Mouse (Mus musculus) liver, embryonic 12.5 days (tissue): ENCODE measurements around the gene Ppp3ca. TPM values are rescaled to one million over a fixed set of nuclear protein-coding genes. Genes with fewer than 3 reads are reported as not detected.
"Not testable (repeated sequence)": the region's sequence is repeated elsewhere in the genome, so short reads cannot be mapped to it uniquely, and the experiment has no call there.

Experiments used
- ATAC-seq: fragments of 200-750 bp; cut with Nextera tagmentation; 2 replicates; pipeline ENCODE4 v1.8.0; 2017; ENCODE audit warnings: moderate number of reproducible peaks, mild to moderate bottlenecking, moderate library complexity
- H3K27ac ChIP-seq: fragments of 300-500 bp; sonication (generic); 2 replicates; pipeline ENCODE4 v1.5.1; 2016; ENCODE audit warnings: mild to moderate bottlenecking
- H3K27me3 ChIP-seq: fragments of 300-500 bp; sonication (generic); replicated peaks from 2 replicates; pipeline ENCODE4 v1.6.1; 2016; ENCODE audit warnings: mild to moderate bottlenecking, moderate library complexity
- H3K36me3 ChIP-seq: fragments of 300-500 bp; sonication (generic); 2 replicates; pipeline ENCODE4 v1.6.1; 2016; ENCODE audit warnings: mild to moderate bottlenecking, moderate library complexity
- H3K4me1 ChIP-seq: fragments of 300-500 bp; sonication (generic); 2 replicates; pipeline ENCODE4 v1.6.1; 2016
- H3K4me2 ChIP-seq: fragments of 300-500 bp; sonication (generic); 2 replicates; pipeline ENCODE4 v1.6.1; 2016; ENCODE audit warnings: mild to moderate bottlenecking, moderate library complexity
- H3K4me3 ChIP-seq: fragments of 300-500 bp; sonication (generic); 2 replicates; pipeline ENCODE4 v1.5.1; 2016; ENCODE audit warnings: mild to moderate bottlenecking, moderate library complexity
- H3K9ac ChIP-seq: fragments of 300-500 bp; sonication (generic); 2 replicates; pipeline ENCODE4 v1.6.1; 2016; ENCODE audit warnings: mild to moderate bottlenecking, moderate library complexity
- H3K9me3 ChIP-seq: fragments of 300-500 bp; sonication (generic); replicated peaks from 2 replicates; pipeline ENCODE4 v1.6.1; 2016; ENCODE audit warnings: mild to moderate bottlenecking, moderate library complexity
- WGBS: fragments of 180-500 bp; shearing (Covaris S2); methylation state at CpG from one replicate; pipeline ENCODE4 v1.1.7; 2016; ENCODE audit not compliant: insufficient replicate concordance; 5-methylcytosine and 5-hydroxymethylcytosine counted together
- polyA plus RNA-seq: library from polyadenylated mRNA; unstranded; fragments of >200 nt; fragmentation: Nextera tagmentation; extraction: Ambion mirVana; gene quantifications from 2 replicates; pipeline ENCODE4 v1.2.1, GENCODE M21; 2016

Ppp3ca gene
- polyA plus RNA-seq, 1 experiment from 2014 or later: 25.3 TPM

DNA sequence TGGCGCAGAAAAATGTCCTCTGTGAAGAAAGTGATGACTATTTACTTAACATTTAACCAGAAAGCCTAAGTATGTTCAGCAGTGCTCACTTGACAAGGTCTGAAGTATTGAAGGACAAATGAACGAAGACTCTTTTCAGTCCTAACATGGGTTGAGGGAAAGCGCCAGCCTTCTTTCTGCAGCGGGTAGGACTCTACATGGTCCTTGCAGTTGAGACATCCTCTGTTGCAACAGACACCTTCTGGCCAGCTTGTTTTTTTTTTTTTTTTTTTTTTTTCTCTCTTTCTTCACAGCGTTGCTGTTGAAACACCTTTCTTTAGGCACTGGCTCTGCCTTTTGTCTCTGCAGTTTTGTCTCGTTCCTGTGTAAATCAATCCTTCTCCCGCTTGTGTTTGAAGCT lies 22.1 kb downstream of the Ppp3ca start:
- H3K4me3 ChIP-seq: no peak overlapping the region
- no peaks in the 10 kb centered on the region for H3K27me3 ChIP-seq
- H3K27ac ChIP-seq: no peak overlapping the region
- no peak for ATAC-seq
- no peaks in the 10 kb centered on the region for H3K9me3 ChIP-seq
- H3K4me1 ChIP-seq: peaks cover 4% of the 10 kb centered on the region; the same call in 1 of the 2 replicates
- H3K9ac ChIP-seq: no peak overlapping the region
- H3K36me3 ChIP-seq: no peaks in the 10 kb centered on the region
- 76% methylated on average over 7 of the region's 7 CpGs for WGBS
- no peak overlapping the region for H3K4me2 ChIP-seq

GRCm38 (mm10) chr3:136693547-136693946 lies 23.6 kb downstream of the Ppp3ca start:
- H3K9me3 ChIP-seq: no peaks in the 10 kb centered on the region
- H3K4me2 ChIP-seq: no peak overlapping the region
- H3K9ac ChIP-seq: no peak overlapping the region
- H3K36me3 ChIP-seq: no peaks in the 10 kb centered on the region
- peaks cover 11% of the 10 kb centered on the region for H3K4me1 ChIP-seq
- H3K4me3 ChIP-seq: no peak overlapping the region
- ATAC-seq: no peak
- no peaks in the 10 kb centered on the region for H3K27me3 ChIP-seq
- H3K27ac ChIP-seq: no peak overlapping the region
- 81% methylated on average over 1 of the region's 1 CpGs for WGBS

DNA sequence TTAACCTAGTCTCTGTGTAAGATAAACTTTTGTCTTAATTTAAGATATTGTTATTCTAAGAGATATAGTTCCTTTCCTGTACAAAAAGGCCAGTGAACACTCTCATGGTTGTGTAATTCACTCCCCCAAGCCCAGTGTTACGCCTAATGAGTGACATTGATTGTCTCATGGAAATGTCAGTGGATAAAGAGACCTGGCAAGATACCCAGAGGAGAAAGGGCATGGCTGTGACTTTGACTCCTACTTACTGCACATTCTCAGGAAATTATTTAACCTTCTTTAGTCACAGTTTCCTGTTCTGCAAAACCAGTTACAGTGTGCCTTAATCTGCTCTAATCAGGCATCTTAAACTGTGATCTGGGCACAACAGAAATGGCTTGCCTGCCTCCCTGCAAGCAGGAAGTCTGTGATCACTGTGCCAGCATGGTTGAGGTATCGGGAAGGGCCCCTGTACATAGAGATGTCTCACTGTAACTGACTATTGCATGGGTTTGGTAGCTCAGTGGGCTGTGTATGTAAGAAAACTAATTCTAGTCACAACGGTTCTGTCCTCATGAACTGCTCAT lies 27.8 kb downstream of the Ppp3ca start:
- Histone ChIP-seq H3K4me1 (peaks cover 21% of the 10 kb centered on the region), H3K4me3 (no peak overlapping the region), H3K4me2 (no peak overlapping the region), H3K27me3 (no peaks in the 10 kb centered on the region), H3K9ac (no peak overlapping the region), H3K27ac (no peak overlapping the region), H3K9me3 (no peaks in the 10 kb centered on the region), H3K36me3 (no peaks in the 10 kb centered on the region)
- WGBS: 39% methylated on average over 3 of the region's 3 CpGs
- peak; percentile 44; the same call in 1 of the 2 replicates for ATAC-seq

GRCm38 (mm10) chr3:136699711-136700110 lies 29.8 kb downstream of the Ppp3ca start:
- not testable (repeated sequence) for H3K4me3 ChIP-seq, H3K4me2 ChIP-seq, H3K9me3 ChIP-seq, H3K9ac ChIP-seq, H3K27ac ChIP-seq, ATAC-seq, H3K27me3 ChIP-seq, H3K36me3 ChIP-seq
- H3K4me1 ChIP-seq: peaks cover 21% of the 10 kb centered on the region

- Histone ChIP-seq H3K9me3 (no peaks in the 10 kb centered on the region), H3K9ac (no peak overlapping the region), H3K27ac (no peak overlapping the region), H3K4me2 (peak overlapping the region; percentile 38), H3K27me3 (no peaks in the 10 kb centered on the region), H3K4me1 (peaks cover 28% of the 10 kb centered on the region), H3K4me3 (no peak overlapping the region), H3K36me3 (no peaks in the 10 kb centered on the region)
- 25% methylated on average over 11 of the region's 11 CpGs for WGBS
- ATAC-seq: no peak; the same call in 1 of the 2 replicates
Measured at GRCm38 (mm10) chr3:136700447-136701009, 30.6 kb downstream of the Ppp3ca start.

DNA sequence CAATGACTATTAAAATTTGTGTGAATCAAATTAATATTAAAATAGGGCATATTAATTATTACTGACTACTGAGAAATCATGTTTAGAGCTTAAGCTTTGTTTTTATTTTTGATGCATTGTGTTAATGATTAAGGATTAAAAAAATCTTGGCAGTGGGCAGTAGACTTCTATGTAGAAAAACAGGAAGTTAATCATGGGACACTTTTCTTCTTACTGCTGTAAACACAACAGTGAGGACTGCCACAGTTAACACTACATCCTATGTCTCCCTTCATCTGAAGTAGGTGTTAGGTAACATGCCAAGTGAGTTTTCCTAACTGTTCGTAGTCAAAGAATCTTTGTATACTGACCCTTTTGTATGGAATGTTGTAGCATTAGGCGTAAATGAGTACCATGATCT lies 32.9 kb downstream of the Ppp3ca start:
- H3K9me3 ChIP-seq: no peaks in the 10 kb centered on the region
- no peaks in the 10 kb centered on the region for H3K27me3 ChIP-seq
- peaks cover 27% of the 10 kb centered on the region for H3K4me1 ChIP-seq
- H3K4me3 ChIP-seq: no peak overlapping the region
- WGBS: 76% methylated on average over 2 of the region's 2 CpGs
- no peak for ATAC-seq
- H3K36me3 ChIP-seq: no peaks in the 10 kb centered on the region
- no peak overlapping the region for H3K4me2 ChIP-seq
- no peak overlapping the region for H3K27ac ChIP-seq
- no peak overlapping the region for H3K9ac ChIP-seq

DNA sequence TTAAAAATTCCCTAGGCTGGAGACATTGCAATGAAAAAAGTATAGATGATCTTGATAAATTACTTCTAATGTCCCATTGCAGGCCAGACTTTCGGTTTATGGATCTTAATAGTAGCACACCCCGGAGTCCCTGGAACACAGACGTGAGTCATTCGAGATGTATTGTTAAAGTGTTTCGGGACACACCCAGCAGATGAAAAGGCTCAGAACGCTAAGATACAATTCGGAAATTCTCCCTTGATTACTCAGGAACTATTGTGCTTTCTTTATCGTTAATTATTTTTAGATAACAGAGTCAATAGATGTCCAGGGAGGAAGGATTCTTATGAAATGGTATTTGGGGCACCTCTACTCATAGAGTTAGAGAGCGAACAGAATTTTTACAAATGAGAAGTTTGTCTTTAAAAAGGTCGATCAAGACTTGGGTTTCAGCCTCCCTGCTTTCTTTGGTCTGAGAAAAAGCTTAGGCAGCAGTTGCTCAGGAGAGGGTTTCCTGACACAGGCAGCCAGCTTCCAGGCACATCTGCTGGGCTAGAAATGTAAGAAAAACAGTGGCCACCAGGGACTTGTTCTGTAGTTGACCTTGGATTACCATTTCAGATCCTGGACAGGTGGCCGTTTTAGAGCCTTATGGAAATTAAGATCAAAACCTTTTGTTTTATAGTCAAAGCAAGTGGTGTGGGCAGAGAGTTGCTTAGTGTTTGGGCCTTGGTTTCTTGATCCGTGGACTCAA lies 34.8 kb downstream of the Ppp3ca start:
- Histone ChIP-seq H3K4me2 (no peak overlapping the region), H3K4me1 (peaks cover 38% of the 10 kb centered on the region), H3K9ac (no peak overlapping the region), H3K4me3 (no peak overlapping the region), H3K27me3 (no peaks in the 10 kb centered on the region), H3K36me3 (no peaks in the 10 kb centered on the region), H3K9me3 (no peaks in the 10 kb centered on the region), H3K27ac (no peak overlapping the region)
- WGBS: 69% methylated on average over 12 of the region's 12 CpGs
- no peak for ATAC-seq

DNA sequence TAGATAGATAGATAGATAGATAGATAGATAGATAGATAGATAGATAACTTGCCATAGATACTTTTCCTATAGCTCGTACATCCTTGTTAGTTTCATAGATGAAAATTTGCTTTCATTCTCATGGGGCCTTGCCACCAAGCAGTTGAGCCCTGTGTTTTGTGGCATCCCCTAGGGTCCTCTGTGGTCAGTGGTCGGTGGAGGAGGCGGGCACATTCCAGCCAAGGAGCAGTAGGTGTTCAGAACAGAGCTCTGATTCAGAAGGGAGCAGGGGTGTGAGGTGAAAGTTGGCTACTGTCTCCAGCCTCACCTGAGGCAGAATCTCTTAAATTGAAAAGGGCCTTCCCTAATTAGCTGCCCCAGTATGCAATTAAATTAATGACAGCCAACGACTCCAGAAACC lies 36.1 kb downstream of the Ppp3ca start:
- peaks cover 29% of the 10 kb centered on the region for H3K4me1 ChIP-seq
- no peak overlapping the region for H3K9ac ChIP-seq
- H3K27me3 ChIP-seq: no peaks in the 10 kb centered on the region
- 75% methylated on average over 4 of the region's 4 CpGs for WGBS
- H3K9me3 ChIP-seq: no peaks in the 10 kb centered on the region
- H3K4me2 ChIP-seq: no peak overlapping the region
- H3K36me3 ChIP-seq: no peaks in the 10 kb centered on the region
- H3K27ac ChIP-seq: no peak overlapping the region
- no peak for ATAC-seq
- H3K4me3 ChIP-seq: no peak overlapping the region

GRCm38 (mm10) chr3:136706771-136707170 lies 36.8 kb downstream of the Ppp3ca start:
- WGBS: 80% methylated on average over 7 of the region's 7 CpGs
- H3K36me3 ChIP-seq: no peaks in the 10 kb centered on the region
- H3K9me3 ChIP-seq: no peaks in the 10 kb centered on the region
- no peak overlapping the region for H3K4me3 ChIP-seq
- H3K27ac ChIP-seq: no peak overlapping the region
- no peak for ATAC-seq
- H3K27me3 ChIP-seq: no peaks in the 10 kb centered on the region
- no peak overlapping the region for H3K4me2 ChIP-seq
- H3K9ac ChIP-seq: no peak overlapping the region
- H3K4me1 ChIP-seq: peaks cover 28% of the 10 kb centered on the region

GRCm38 (mm10) chr3:136707222-136708019 lies 37.5 kb downstream of the Ppp3ca start:
- ATAC-seq: no peak
- Histone ChIP-seq H3K9me3 (no peaks in the 10 kb centered on the region), H3K27me3 (no peaks in the 10 kb centered on the region), H3K36me3 (no peaks in the 10 kb centered on the region), H3K4me3 (no peak overlapping the region), H3K4me1 (peaks cover 28% of the 10 kb centered on the region), H3K4me2 (no peak overlapping the region), H3K9ac (no peak overlapping the region), H3K27ac (no peak overlapping the region)
- 42% methylated on average over 3 of the region's 3 CpGs for WGBS

- WGBS: 32% methylated on average over 1 of the region's 1 CpGs
- Histone ChIP-seq H3K4me3 (no peak overlapping the region), H3K4me2 (no peak overlapping the region), H3K9ac (no peak overlapping the region), H3K27me3 (no peaks in the 10 kb centered on the region), H3K36me3 (no peaks in the 10 kb centered on the region), H3K27ac (no peak overlapping the region), H3K9me3 (no peaks in the 10 kb centered on the region), H3K4me1 (peaks cover 28% of the 10 kb centered on the region)
- no peak for ATAC-seq
Measured at GRCm38 (mm10) chr3:136708230-136708629, 38.3 kb downstream of the Ppp3ca start.

DNA sequence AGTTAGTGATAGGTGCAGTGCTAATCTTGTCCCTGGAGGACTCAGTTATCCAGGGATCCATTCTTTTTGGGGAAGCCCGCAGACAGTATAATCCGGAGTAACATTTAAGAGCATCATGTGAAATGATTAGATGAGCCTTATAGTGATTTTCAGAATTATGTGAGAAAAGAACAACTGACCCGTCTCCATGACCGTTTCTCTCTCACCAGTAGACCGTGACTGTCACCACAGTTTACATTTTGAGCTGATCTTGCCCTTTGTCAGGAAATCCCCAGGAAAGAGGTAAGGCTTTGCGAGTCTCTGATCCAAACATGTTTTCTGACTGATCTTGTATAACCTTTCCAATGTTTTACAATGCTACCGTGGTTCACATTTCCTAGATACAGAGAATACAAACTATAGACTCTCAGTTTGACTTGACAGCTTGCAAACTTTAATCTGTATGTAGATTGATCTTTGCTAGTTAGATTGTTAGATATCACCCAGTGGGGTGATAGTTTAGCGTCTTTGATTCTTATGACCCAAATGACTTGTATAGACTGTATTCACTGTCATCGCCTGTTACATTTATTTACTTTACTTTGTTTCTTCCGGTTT lies 40.5 kb downstream of the Ppp3ca start:
- ATAC-seq: no peak
- Histone ChIP-seq H3K9me3 (no peaks in the 10 kb centered on the region), H3K4me1 (peaks cover 23% of the 10 kb centered on the region), H3K4me3 (no peak overlapping the region), H3K27me3 (no peaks in the 10 kb centered on the region), H3K4me2 (no peak overlapping the region), H3K9ac (no peak overlapping the region), H3K36me3 (no peaks in the 10 kb centered on the region), H3K27ac (no peak overlapping the region)
- WGBS: 68% methylated on average over 10 of the region's 10 CpGs
